Mouse (Mus musculus) layer of hippocampus, postnatal 14 days (tissue): ENCODE results near the gene Gm20792. TPM values are rescaled to one million over a fixed set of nuclear protein-coding genes. Genes with fewer than 3 reads are reported as not detected.
"Not testable (repeated sequence)": the region's sequence is repeated elsewhere in the genome, so short reads cannot be mapped to it uniquely, and the experiment has no call there.

ENCODE experiments used
- DNase-seq, 2 experiments: peaks; one replicate each; pipeline ENCODE4 v3.0.0; 2021 to 2022; ENCODE audit warnings: low spot score in 2 of 2, mixed read lengths in 1 of 2
- long read RNA-seq, 2 experiments: library from polyadenylated mRNA; stranded (forward); transcript quantifications; one replicate each; pipeline ENCODE4 v2.0.0; 2021
- total RNA-seq, 2 experiments: library from RNA; stranded (reverse); gene quantifications; 2 replicates each; pipeline ENCODE4 v1.2.3; 2021

The Gm20792 gene
- total RNA-seq, result not detected
- long read RNA-seq, experiment 1, result 0 reads
- long read RNA-seq, experiment 2, result 0 reads

DNA sequence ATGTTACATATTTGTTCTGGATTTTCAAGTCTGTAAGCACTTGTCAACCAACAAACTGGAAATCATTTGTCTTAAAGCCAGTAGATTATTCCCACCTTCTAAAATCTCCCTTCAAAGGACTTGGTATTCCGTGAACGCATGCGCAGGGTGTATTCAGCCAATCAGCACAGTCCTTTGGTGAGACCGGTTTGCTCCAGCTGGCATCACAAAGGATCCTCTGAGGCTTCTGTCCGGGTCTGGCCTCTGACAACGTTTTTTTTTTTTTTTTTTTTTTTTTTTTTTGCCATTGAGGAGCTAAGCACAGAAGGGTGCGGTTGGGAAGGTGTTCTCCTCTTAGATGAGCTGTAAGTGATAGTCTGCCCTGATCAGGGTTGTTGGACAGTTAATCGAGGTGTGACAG, at the start of gene Gm20792:
TSS of gene Gm20792 (plus strand) at position 301 of the 400 bp plus-strand sequence.
- DNase-seq, result not testable (repeated sequence)
